Mouse (Mus musculus) bone marrow macrophage, adult 2 months (primary cell): ENCODE measurements at regions not wholly inside any gene's neighbourhood (a gene's known extent, or its start where the extent isn't known, plus 50 kb on each side); places are given as distances from the start of the nearest gene placed in this dataset.

Source experiments
- H3K27ac ChIP-seq: 2 replicates; pipeline ENCODE4 v1.5.1; 2012; ENCODE audit warnings: low read depth, low read length; ENCODE audit not compliant: insufficient read depth
- H3K4me1 ChIP-seq: 2 replicates; pipeline ENCODE4 v1.6.1; 2012; ENCODE audit warnings: low read length; ENCODE audit not compliant: control insufficient read depth, insufficient read depth
- H3K4me3 ChIP-seq: 2 replicates; pipeline ENCODE4 v1.5.1; 2012; ENCODE audit warnings: mild to moderate bottlenecking, low read length, moderate library complexity; ENCODE audit not compliant: insufficient read depth
- CTCF ChIP-seq: IDR thresholded peaks from 2 replicates; pipeline ENCODE4 v1.5.1; 2012; ENCODE audit warnings: low read depth, mild to moderate bottlenecking, low read length, moderate library complexity
- POLR2A ChIP-seq: IDR thresholded peaks from 2 replicates; pipeline ENCODE4 v1.6.1; 2012; ENCODE audit warnings: mild to moderate bottlenecking, low read depth, low read length, borderline replicate concordance

DNA sequence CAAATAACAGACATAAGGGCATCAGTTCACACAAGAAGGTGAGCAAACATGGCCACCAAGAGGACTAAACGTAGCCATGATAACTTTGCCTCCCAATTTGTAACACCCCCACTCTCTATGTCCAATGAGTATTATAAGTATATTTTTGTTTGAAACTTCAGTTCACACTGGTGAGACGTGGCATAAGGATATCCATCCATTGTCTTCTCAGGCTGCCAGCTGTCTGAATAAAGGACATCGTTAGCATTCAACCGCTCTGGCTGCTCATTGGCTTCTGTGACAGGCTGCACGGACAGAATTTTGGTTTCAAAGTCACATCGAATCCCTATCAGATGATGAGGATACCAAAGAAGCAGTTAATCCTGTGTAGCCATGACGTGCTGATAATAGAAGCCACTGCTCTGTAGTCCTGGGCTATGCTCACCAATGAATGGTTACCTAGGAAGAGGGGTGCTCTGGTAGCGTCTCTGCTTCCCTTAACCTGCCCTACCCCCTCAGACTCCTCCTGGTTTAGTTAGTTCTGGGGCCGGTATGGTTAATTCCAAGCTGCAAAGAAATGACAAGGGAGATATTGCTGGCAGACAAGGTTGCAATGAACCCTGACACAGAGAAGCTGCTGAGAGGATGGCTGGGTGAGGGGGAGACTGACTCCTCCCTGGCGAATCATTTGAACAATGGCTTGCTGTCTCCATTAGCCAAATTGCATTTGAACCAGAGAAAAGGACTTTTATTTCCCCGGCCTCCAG, 922.4 kb upstream of the Car8 start:
- TF ChIP-seq CTCF (no peak), POLR2A (no peak)
- Histone ChIP-seq H3K4me1 (no peaks in the 10 kb centered on the region), H3K4me3 (no peak overlapping the region), H3K27ac (no peak overlapping the region)

DNA sequence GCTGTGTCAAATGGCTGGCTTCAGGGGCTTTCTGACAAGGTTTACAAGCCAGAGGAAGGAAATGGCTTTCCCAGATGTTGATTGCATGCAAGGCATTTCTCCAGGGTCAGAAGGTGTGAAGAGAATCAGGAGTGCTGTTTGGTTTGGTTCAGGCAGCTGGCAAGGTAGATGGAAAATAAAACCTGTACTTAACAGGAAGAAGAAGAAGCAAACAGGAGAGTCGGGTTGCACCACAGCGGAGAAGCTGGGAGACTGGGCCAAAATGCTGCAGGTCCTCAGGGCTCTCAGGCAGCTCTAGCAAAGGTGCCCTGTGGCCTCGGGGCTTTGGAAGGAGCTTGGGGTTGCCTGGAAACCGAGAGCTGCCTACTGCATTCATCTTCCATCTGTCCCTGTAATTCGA, 908.9 kb upstream of the Car8 start:
- Histone ChIP-seq H3K27ac (no peak overlapping the region), H3K4me1 (no peaks in the 10 kb centered on the region), H3K4me3 (no peak overlapping the region)
- TF ChIP-seq POLR2A = no peak
- no peak for TF ChIP-seq CTCF

DNA sequence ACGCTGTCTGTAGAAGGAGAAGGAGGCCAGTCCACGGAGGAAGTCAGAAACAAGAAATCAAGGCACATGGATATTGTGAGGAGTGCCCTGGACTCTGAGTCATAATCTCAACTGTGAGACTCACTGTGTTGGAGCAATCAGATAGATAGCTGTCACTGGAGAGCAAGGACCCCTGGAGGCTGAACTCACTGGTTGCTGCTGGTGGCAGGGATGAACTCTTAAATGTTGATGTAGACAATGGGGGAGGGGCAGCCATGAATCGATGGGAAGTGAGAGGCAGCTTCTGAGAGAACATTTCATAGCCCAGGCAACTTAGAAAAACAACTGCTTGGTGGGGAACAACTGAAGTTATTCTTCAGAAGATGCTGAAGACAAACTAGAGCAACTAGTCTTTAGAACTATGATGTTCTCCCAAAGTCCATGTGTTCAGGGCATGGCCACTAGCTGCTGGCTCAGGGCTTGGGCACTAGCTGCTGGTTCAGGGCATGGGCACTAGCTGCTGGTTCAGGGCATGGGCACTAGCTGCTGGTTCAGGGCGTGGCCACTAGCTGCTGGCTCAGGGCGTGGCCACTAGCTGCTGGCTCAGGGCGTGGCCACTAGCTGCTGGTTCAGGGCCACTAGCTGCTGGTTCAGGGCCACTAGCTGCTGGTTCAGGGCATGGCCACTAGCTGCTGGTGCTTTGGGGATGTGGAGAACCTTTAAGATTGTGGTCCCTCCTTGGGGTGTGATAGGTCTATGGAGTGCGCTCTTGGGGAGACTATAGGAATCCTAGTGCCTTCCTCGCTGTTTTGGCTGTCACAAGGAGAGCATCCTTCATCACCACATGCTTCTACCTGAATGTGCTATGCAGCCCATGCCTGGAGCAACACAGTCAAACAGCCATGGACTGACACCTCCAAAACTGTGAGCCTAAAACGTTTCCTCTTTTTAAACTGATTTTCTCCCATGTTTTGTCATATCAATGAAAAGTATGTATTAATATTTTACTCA, 905.7 kb upstream of the Car8 start:
- H3K4me3 ChIP-seq = no peak overlapping the region
- no peak overlapping the region for H3K27ac ChIP-seq
- TF ChIP-seq CTCF (no peak), POLR2A (no peak)
- H3K4me1 ChIP-seq = no peaks in the 10 kb centered on the region

GRCm38 (mm10) chr4:9143087-9143486, 904.2 kb upstream of the Car8 start:
- TF ChIP-seq POLR2A (no peak), CTCF (no peak)
- Histone ChIP-seq H3K4me3 (no peak overlapping the region), H3K4me1 (no peaks in the 10 kb centered on the region), H3K27ac (no peak overlapping the region)

GRCm38 (mm10) chr4:9141946-9142683, 903.3 kb upstream of the Car8 start:
- Histone ChIP-seq H3K4me3 (no peak overlapping the region), H3K4me1 (no peaks in the 10 kb centered on the region), H3K27ac (no peak overlapping the region)
- TF ChIP-seq POLR2A = no peak
- no peak for TF ChIP-seq CTCF

GRCm38 (mm10) chr4:9140691-9141090, 901.9 kb upstream of the Car8 start:
- no peak for TF ChIP-seq CTCF
- no peaks in the 10 kb centered on the region for H3K4me1 ChIP-seq
- no peak overlapping the region for H3K27ac ChIP-seq
- H3K4me3 ChIP-seq = no peak overlapping the region

DNA sequence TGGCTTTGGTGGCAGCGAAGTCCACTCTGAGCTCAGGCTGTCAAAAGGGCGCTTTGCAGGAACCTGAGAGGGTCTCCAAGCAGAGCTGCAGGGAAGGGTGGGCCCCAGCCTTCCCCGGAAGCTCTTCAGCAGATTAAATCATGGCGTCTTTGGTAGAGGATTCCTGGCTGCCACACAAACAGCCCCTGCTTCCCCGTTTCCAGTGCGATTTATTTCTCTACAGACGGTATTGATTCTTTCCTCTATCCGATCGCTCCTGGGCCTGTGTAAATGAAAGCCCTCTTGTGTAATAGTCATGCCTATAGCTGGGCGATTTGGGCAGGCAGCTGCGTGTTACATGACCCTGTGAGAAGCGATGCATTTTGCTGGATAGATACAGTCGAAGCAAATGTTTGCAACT, 897.8 kb upstream of the Car8 start:
- Histone ChIP-seq H3K4me1 (peaks cover 24% of the 10 kb centered on the region), H3K27ac (no peak overlapping the region), H3K4me3 (no peak overlapping the region)
- no peak for TF ChIP-seq CTCF
- TF ChIP-seq POLR2A = no peak

GRCm38 (mm10) chr4:9136188-9136569, 897.3 kb upstream of the Car8 start:
- no peak for TF ChIP-seq POLR2A
- TF ChIP-seq CTCF = no peak
- Histone ChIP-seq H3K27ac (no peak overlapping the region), H3K4me3 (no peak overlapping the region)

DNA sequence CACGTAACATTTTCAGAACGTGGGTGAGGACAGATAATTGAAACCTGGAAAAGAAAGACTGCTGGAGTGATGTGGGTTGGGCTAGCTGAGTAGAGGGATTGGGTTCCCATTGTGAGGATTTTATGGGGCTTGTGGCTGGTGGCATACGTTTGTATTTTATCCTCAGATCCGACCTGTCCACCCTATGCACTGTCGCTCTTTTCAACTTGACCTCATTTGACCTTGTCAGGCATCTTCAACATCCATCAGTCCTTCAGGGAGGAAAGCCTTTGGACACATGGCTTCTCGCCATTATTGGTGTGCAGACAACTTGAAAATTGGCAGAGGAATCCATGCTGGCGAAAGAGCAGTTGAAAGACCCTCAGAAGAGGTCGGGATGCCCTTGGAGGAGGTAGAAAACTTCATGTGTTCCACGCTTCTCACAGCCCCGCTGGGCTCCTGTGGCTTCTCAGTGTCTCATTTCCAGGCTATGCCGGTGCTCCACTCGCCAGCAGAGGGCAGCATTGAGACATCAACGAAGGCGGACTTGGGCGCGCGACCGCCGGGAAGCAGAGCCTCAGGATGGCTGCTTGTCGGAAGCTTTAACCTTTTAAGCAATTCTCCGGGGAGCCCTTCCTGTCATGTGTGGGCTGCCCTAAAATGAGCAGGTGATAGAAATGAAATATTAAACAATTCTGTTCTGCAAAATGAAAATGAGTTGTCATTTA, 896.8 kb upstream of the Car8 start:
- no peak overlapping the region for H3K4me3 ChIP-seq
- no peak overlapping the region for H3K27ac ChIP-seq
- TF ChIP-seq CTCF (no peak; the same call in 1 of the 2 replicates), POLR2A (no peak)
- peaks cover 28% of the 10 kb centered on the region for H3K4me1 ChIP-seq

More at GRCm38 (mm10) chr4:9136188-9136569, 897.3 kb upstream of the Car8 start:
- H3K4me1 ChIP-seq = peaks cover 27% of the 10 kb centered on the region

DNA sequence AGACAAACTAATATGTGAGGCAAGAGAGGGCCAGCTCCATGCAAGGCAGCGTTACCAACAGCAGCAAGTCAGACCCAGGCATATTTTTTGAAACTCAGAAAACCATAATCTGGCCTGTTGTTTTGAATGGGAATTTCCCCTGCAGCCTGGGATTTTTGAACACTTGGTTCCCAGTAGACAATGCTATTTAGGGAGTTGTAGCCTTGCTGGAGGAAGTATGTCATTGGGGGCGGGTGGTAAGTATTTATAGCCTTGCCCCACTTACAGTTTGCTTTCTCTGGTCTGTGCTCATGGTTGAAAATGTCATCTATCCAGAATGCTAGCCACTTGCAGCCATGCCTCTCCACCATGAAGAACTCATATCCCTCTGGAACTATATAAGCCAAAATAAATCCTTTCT, 894.9 kb upstream of the Car8 start:
- peaks cover 41% of the 10 kb centered on the region for H3K4me1 ChIP-seq
- TF ChIP-seq POLR2A = no peak
- TF ChIP-seq CTCF = no peak
- no peak overlapping the region for H3K4me3 ChIP-seq
- no peak overlapping the region for H3K27ac ChIP-seq
